ENCODE assay signal across 8 mouse cellular contexts in genomic region chr19:12005376-12006360, GRCm38 (mm10). TPM values are rescaled to one million over a fixed set of nuclear protein-coding genes. Genes with fewer than 3 reads are reported as not detected.
DNase-seq lines count a peak whose midpoint lies in the region; ATAC-seq and TF ChIP-seq lines count a peak whose summit lies in the region.

No protein-coding gene starts in this region.

- peak; percentile 57 for TF ChIP-seq POLR2A in cortical plate, adult 2 months (IDR thresholded peaks at IDR 0.05; ENCODE audit: extremely low read depth, insufficient read depth, low read length)

- ATAC-seq in activated CD4-positive, CD25-positive, alpha-beta regulatory T cell, adult 4 months = peak; percentile 27
- ATAC-seq in megakaryocyte, adult 5-6 weeks (ENCODE audit: poor library complexity, severe bottlenecking) = peak; percentile 60

- H3K4me3 ChIP-seq in cortical plate, adult 2 months (ENCODE audit: insufficient read depth, low read length) = peak overlapping the region; percentile 73

- DNase-seq in gastrocnemius, adult 8-10 months (ENCODE audit: low spot score in 2 of 2) = peak; percentile 79 to 81
- DNase-seq in induced T-regulatory cell, adult 2 months (ENCODE audit: low read depth) = peak; percentile 94
- DNase-seq in left cerebral cortex, adult 8-10 months (ENCODE audit: low spot score in 2 of 2) = peak; percentile 75 to 96
- DNase-seq in right cerebral cortex, adult 18-20 months = peak; percentile 86
- peak; percentile 73 for DNase-seq in urinary bladder, adult 2 months (ENCODE audit: low spot score)

- peaks cover 5% of the 10 kb centered on the region; the same call in 1 of the 2 replicates for H3K4me1 ChIP-seq in cortical plate, adult 2 months (ENCODE audit: control insufficient read depth, insufficient read depth, low read length)

- no peak for TF ChIP-seq CTCF in cortical plate, adult 2 months (IDR thresholded peaks at IDR 0.05; ENCODE audit: extremely low read depth, insufficient read depth, low read length)

- peak overlapping the region; percentile 89 for H3K27ac ChIP-seq in cortical plate, adult 2 months (ENCODE audit: insufficient read depth, low read length)

RNA-seq across cellular contexts. Expression of gene Olfr1423, which starts 35.4 kb away (rescaled TPM):
- under 1 TPM in 1 of 2 experiments, not detected in 1; 0.05 TPM for polyA plus RNA-seq in activated CD4-positive, CD25-positive, alpha-beta regulatory T cell, adult 4 months (2017; shearing (Covaris generic))
- polyA plus RNA-seq in cortical plate, adult 2 months (2012; rRNA removed) = not detected in 2 replicates
- not detected for total RNA-seq in gastrocnemius, adult 8-10 months (2022)
- total RNA-seq in left cerebral cortex, adult 8-10 months (2022) = not detected
- total RNA-seq in megakaryocyte, adult 5-6 weeks (2015) = 0.02 TPM in 1 of 2 replicates, not detected in the other
- total RNA-seq in megakaryocyte, adult 5-6 weeks (2017) = not detected in 2 replicates
- polyA plus RNA-seq in urinary bladder, adult 2 months (2012; rRNA removed) = not detected in 2 replicates

RNA-seq across cellular contexts. Expression of gene Osbp, which starts 39.9 kb away (rescaled TPM):
- 1 to 10 TPM; 6.7 to 7.3 TPM for polyA plus RNA-seq in activated CD4-positive, CD25-positive, alpha-beta regulatory T cell, adult 4 months (2017; shearing (Covaris generic))
- 36.0 and 37.1 TPM in 2 replicates for polyA plus RNA-seq in cortical plate, adult 2 months (2012; rRNA removed)
- 10 to 100 TPM; 56.3 to 63.9 (median 59.4) TPM for total RNA-seq in gastrocnemius, adult 8-10 months (2022)
- 10 to 100 TPM; 56.8 to 62.7 (median 59.6) TPM for total RNA-seq in left cerebral cortex, adult 8-10 months (2022)
- 35.0 and 36.9 TPM in 2 replicates for total RNA-seq in megakaryocyte, adult 5-6 weeks (2015)
- total RNA-seq in megakaryocyte, adult 5-6 weeks (2017) = 42.6 and 43.3 TPM in 2 replicates
- 33.2 and 35.0 TPM in 2 replicates for polyA plus RNA-seq in urinary bladder, adult 2 months (2012; rRNA removed)

RNA-seq across cellular contexts. Expression of gene Olfr1424, which starts 56.8 kb away (rescaled TPM):
- polyA plus RNA-seq in activated CD4-positive, CD25-positive, alpha-beta regulatory T cell, adult 4 months (2017; shearing (Covaris generic)) = not detected
- polyA plus RNA-seq in cortical plate, adult 2 months (2012; rRNA removed) = not detected in 2 replicates
- total RNA-seq in gastrocnemius, adult 8-10 months (2022) = not detected
- total RNA-seq in left cerebral cortex, adult 8-10 months (2022) = not detected
- not detected in 2 replicates for total RNA-seq in megakaryocyte, adult 5-6 weeks (2015)
- not detected in 2 replicates for total RNA-seq in megakaryocyte, adult 5-6 weeks (2017)
- polyA plus RNA-seq in urinary bladder, adult 2 months (2012; rRNA removed) = not detected in 2 replicates

Comparison
In these comparisons a context has a peak if more than half of its experiments do, and no peak if none do; other contexts are left out.
1. Peak in every context shown above with its lines: DNase-seq, ATAC-seq, H3K4me3 ChIP-seq and H3K27ac ChIP-seq.